Mouse (Mus musculus) NIH3T3 (cell line): ENCODE measurements around the gene Hist1h4d.
"Not testable (repeated sequence)": the region's sequence is repeated elsewhere in the genome, so short reads cannot be mapped to it uniquely, and the experiment has no call there.

Experiments
- DNase-seq: peaks from one replicate; pipeline ENCODE4 v3.0.0-alpha.2; 2012; ENCODE audit warnings: low read depth

The Hist1h4d gene

GRCm38 (mm10) chr13:23573034-23573897, 8.1 kb upstream of the Hist1h4d start:
- DNase-seq, result not testable (repeated sequence)

- DNase-seq, result peak; percentile 95
These were observed 7.4 kb upstream of the Hist1h4d start, which contains the start of the genes Hist1h2bf and Hist1h2ad for GRCm38 (mm10) chr13:23573898-23574524. Gene Hist1h2bf (minus strand): TSS chr13:23574196. Gene Hist1h2ad (plus strand): TSS chr13:23574381.

GRCm38 (mm10) chr13:23574546-23575170, 6.7 kb upstream of the Hist1h4d start:
- DNase-seq, result not testable (repeated sequence)

GRCm38 (mm10) chr13:23575271-23575851, 6.0 kb upstream of the Hist1h4d start, which contains the start of gene Hist1h3d:
Gene Hist1h3d (plus strand): TSS chr13:23575763.
- DNase-seq, result peak; percentile 84

- not testable (repeated sequence) for DNase-seq
These were observed 5.5 kb upstream of the Hist1h4d start for GRCm38 (mm10) chr13:23575864-23576313.

GRCm38 (mm10) chr13:23576351-23576881, 5.0 kb upstream of the Hist1h4d start:
- peak; percentile 31 for DNase-seq

GRCm38 (mm10) chr13:23576906-23577639, 4.3 kb upstream of the Hist1h4d start:
- DNase-seq, result no peak

- DNase-seq, result no peak
These were observed 3.6 kb upstream of the Hist1h4d start for GRCm38 (mm10) chr13:23577835-23578234.

GRCm38 (mm10) chr13:23582219-23583056, 1.0 kb downstream of the Hist1h4d start:
- DNase-seq, result no peak

- DNase-seq, result no peak
These were observed 2.1 kb downstream of the Hist1h4d start for GRCm38 (mm10) chr13:23583387-23584068.

- DNase-seq, result peak; percentile 18
These were observed 2.9 kb downstream of the Hist1h4d start for GRCm38 (mm10) chr13:23584331-23584730.

- peak; percentile 81 for DNase-seq
These were observed 3.6 kb downstream of the Hist1h4d start for GRCm38 (mm10) chr13:23585029-23585441.

- peak; percentile 85 for DNase-seq
These were observed 4.2 kb downstream of the Hist1h4d start for GRCm38 (mm10) chr13:23585442-23586098.

GRCm38 (mm10) chr13:23586099-23586939, 4.9 kb downstream of the Hist1h4d start:
- DNase-seq, result peak; percentile 16

GRCm38 (mm10) chr13:23586940-23587225, 5.5 kb downstream of the Hist1h4d start:
- peak; percentile 17 for DNase-seq

GRCm38 (mm10) chr13:23591206-23591605, 9.8 kb downstream of the Hist1h4d start:
- no peak for DNase-seq

- DNase-seq, result not testable (repeated sequence)
These were observed 10.5 kb downstream of the Hist1h4d start for GRCm38 (mm10) chr13:23591886-23592285.

- peak; percentile 43 for DNase-seq
These were observed 11.2 kb downstream of the Hist1h4d start for GRCm38 (mm10) chr13:23592614-23593013.
